Mouse (Mus musculus) forebrain, postnatal 0 days (tissue): ENCODE results near the gene Wdr19. TPM values are rescaled to one million over a fixed set of nuclear protein-coding genes. Genes with fewer than 3 reads are reported as not detected.

Experiments used
- ATAC-seq: fragments of 200-750 bp; cut with Nextera tagmentation; 2 replicates; pipeline ENCODE4 v1.8.0; 2017; ENCODE audit warnings: mild to moderate bottlenecking, moderate library complexity
- DNase-seq: peaks from one replicate; pipeline ENCODE4 v3.0.0-alpha.2; 2015
- H3K27ac ChIP-seq: fragments of 300-500 bp; sonication (generic); 2 replicates; pipeline ENCODE4 v1.5.1; 2014; ENCODE audit warnings: low read depth, mild to moderate bottlenecking, antibody characterized with exemption, low read length, moderate library complexity, mixed read lengths
- H3K27me3 ChIP-seq: fragments of 300-500 bp; sonication (generic); 2 replicates; pipeline ENCODE4 v1.6.1; 2014; ENCODE audit warnings: mild to moderate bottlenecking, low read length, mixed read lengths; ENCODE audit not compliant: insufficient read depth
- H3K36me3 ChIP-seq: fragments of 300-500 bp; sonication (generic); 2 replicates; pipeline ENCODE4 v1.6.1; 2014; ENCODE audit warnings: mild to moderate bottlenecking, moderate library complexity; ENCODE audit not compliant: insufficient read depth
- H3K4me1 ChIP-seq: fragments of 300-500 bp; sonication (generic); 2 replicates; pipeline ENCODE4 v1.6.1; 2014; ENCODE audit warnings: antibody characterized with exemption; ENCODE audit not compliant: insufficient read depth
- H3K4me2 ChIP-seq: fragments of 300-500 bp; sonication (generic); 2 replicates; pipeline ENCODE4 v1.6.1; 2014; ENCODE audit warnings: low read depth, mild to moderate bottlenecking, moderate library complexity
- H3K4me3 ChIP-seq: fragments of 300-500 bp; sonication (generic); 2 replicates; pipeline ENCODE4 v1.5.1; 2014; ENCODE audit warnings: low read depth, low read length, mixed read lengths
- H3K9ac ChIP-seq: fragments of 300-500 bp; sonication (generic); 2 replicates; pipeline ENCODE4 v1.6.1; 2014; ENCODE audit warnings: mild to moderate bottlenecking
- H3K9me3 ChIP-seq: fragments of 300-500 bp; sonication (generic); 2 replicates; pipeline ENCODE4 v1.6.1; 2016; ENCODE audit warnings: low read length
- CTCF ChIP-seq: sonication (generic); IDR thresholded peaks from 2 replicates; pipeline ENCODE4 v1.5.1; 2016; ENCODE audit warnings: antibody characterized with exemption, control low read depth, low read depth
- WGBS: fragments of 180-500 bp; shearing (Covaris S2); extraction: QIAGEN DNeasy Blood & Tissue Kit; methylation state at CpG from one replicate; pipeline ENCODE4 v1.1.7; 2014; 5-methylcytosine and 5-hydroxymethylcytosine counted together
- polyA plus RNA-seq: library from polyadenylated mRNA; unstranded; fragments of >200 nt; fragmentation: Nextera tagmentation; extraction: Ambion mirVana; gene quantifications from 2 replicates; pipeline ENCODE4 v1.2.1, GENCODE M21; 2015
- total RNA-seq: library from RNA; depleted of rRNA; stranded (reverse); fragments of >200 nt; gene quantifications from 2 replicates; pipeline ENCODE4 v1.2.3, GENCODE M21; 2014

The Wdr19 gene
- total and polyA plus RNA-seq, 2 experiments from 2014 or later = 7.7 to 21.9 TPM

DNA sequence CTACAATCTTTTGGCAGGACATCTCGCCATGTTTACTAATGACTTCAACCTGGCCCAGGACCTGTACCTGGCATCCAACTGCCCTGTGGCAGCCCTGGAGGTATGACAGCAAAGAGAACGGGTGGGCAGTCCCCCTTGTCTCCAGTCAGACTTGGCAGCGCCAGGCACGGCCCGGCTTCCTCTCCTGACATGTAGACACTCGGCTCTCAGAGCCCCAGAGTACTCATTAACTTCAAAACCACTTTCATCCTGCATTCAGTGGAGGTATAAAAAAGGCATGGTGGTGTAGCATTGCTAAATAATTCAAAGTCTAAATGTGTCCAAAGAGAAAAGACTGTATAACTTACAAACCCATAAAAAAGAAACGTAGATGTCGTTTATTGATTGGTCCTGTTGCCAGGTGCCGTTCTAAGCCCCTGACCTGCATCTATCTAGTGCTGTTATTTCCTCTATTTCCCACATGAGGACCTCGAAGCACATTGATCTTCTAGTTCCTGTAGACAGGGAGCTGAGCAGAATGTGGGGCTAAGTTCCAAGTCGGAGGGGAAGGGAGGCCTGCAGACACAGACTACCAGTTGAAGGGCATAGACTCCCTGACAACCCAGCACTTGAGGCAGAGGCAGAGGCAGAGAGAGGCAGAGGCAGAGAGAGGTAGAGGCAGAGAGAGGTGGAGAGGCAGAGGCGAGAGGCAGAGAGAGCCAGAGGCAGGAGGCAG lies 31.9 kb downstream of the Wdr19 start:
- peaks cover 22% of the 10 kb centered on the region for H3K36me3 ChIP-seq
- DNase-seq (no peak), ATAC-seq (no peak)
- no peak overlapping the region for H3K9ac ChIP-seq
- 63% methylated on average over 12 of the region's 12 CpGs for WGBS
- no peaks in the 10 kb centered on the region for H3K4me1 ChIP-seq
- no peaks in the 10 kb centered on the region for H3K27me3 ChIP-seq
- H3K4me3 ChIP-seq = no peak overlapping the region
- no peaks in the 10 kb centered on the region for H3K9me3 ChIP-seq
- no peak overlapping the region for H3K4me2 ChIP-seq
- H3K27ac ChIP-seq = no peak overlapping the region
- TF ChIP-seq CTCF = no peak

- peak; percentile 64 for TF ChIP-seq CTCF
- Histone ChIP-seq H3K9ac (no peak overlapping the region), H3K27me3 (no peaks in the 10 kb centered on the region), H3K36me3 (peaks cover 7% of the 10 kb centered on the region; the same call in 1 of the 2 replicates), H3K4me2 (no peak overlapping the region), H3K27ac (no peak overlapping the region), H3K9me3 (no peaks in the 10 kb centered on the region), H3K4me3 (no peak overlapping the region), H3K4me1 (no peaks in the 10 kb centered on the region)
- 42% methylated on average over 5 of the region's 5 CpGs for WGBS
- ATAC-seq = peak; percentile 78
- peak; percentile 77 for DNase-seq
These were observed 43.2 kb downstream of the Wdr19 start for GRCm38 (mm10) chr5:65242740-65243139.

DNA sequence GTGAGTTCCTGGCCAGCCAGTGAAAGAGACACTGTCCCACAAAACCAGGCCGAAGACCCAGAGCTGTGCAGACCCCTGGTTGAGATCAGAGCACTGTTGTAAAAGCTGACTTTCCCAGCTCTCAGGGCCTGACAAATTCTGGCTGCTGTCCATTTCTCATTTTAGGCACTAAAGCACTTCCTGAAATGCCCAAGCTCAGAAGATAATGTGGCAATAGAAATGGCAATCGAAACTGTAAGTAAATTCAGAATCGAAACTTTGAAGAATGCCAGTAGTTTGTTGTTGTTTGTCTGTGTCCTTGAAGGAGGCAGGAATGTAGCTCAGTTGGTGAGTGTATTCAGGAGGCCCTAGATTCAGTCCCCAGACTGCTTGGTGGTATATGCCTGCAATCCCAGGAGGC lies 47.8 kb downstream of the Wdr19 start:
- Histone ChIP-seq H3K9ac (no peak overlapping the region), H3K9me3 (no peaks in the 10 kb centered on the region), H3K36me3 (peaks cover 14% of the 10 kb centered on the region), H3K4me1 (no peaks in the 10 kb centered on the region), H3K4me3 (no peak overlapping the region), H3K27ac (no peak overlapping the region), H3K27me3 (no peaks in the 10 kb centered on the region), H3K4me2 (no peak overlapping the region)
- ATAC-seq (no peak), DNase-seq (no peak)
- WGBS = 75% methylated on average over 3 of the region's 3 CpGs
- no peak for TF ChIP-seq CTCF

- ATAC-seq (no peak), DNase-seq (no peak)
- H3K4me2 ChIP-seq = no peak overlapping the region
- no peak overlapping the region for H3K27ac ChIP-seq
- no peaks in the 10 kb centered on the region for H3K9me3 ChIP-seq
- H3K4me1 ChIP-seq = no peaks in the 10 kb centered on the region
- no peak overlapping the region for H3K9ac ChIP-seq
- no peaks in the 10 kb centered on the region for H3K27me3 ChIP-seq
- H3K36me3 ChIP-seq = peaks cover 14% of the 10 kb centered on the region
- 77% methylated on average over 7 of the region's 7 CpGs for WGBS
- no peak for TF ChIP-seq CTCF
- H3K4me3 ChIP-seq = no peak overlapping the region
These were observed 50.8 kb downstream of the Wdr19 start for GRCm38 (mm10) chr5:65250185-65250855.

DNA sequence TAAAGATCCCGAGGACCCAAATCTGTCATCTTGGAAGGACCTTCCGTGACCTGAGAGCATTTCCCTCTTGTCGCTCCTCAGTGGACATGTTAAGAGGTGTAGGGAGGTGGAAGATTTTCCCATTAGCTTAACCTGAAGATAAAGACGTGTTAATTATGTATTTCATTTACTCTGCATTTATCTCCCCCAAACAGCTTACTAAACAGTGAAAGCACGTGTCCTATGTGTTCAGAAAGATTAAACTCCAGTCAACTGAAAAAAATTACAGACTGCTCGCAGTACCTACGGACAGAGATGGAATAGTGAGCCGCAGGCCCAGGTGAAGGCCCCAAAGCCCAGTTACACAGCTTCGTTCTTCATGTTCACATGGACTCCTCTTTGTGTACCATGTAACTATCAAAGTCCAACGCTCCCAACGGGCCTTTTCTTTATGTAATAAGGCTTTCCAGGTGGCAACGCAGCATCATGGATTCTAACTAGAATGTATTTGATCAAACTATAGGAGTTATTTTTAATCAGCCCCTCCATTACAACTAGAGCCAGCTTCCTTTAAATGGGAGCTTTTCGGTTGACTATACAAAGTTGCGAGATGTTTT lies 58.5 kb downstream of the Wdr19 start:
- WGBS = 88% methylated on average over 14 of the region's 14 CpGs
- Histone ChIP-seq H3K27ac (no peak overlapping the region), H3K27me3 (no peaks in the 10 kb centered on the region), H3K4me3 (no peak overlapping the region), H3K4me1 (no peaks in the 10 kb centered on the region), H3K9me3 (no peaks in the 10 kb centered on the region), H3K36me3 (peaks cover 34% of the 10 kb centered on the region), H3K9ac (no peak overlapping the region), H3K4me2 (no peak overlapping the region)
- ATAC-seq (no peak), DNase-seq (no peak)
- TF ChIP-seq CTCF = no peak

- ATAC-seq (peak; percentile 73), DNase-seq (peak; percentile 51)
- H3K9me3 ChIP-seq = no peaks in the 10 kb centered on the region
- H3K4me2 ChIP-seq = no peak overlapping the region
- H3K4me1 ChIP-seq = no peaks in the 10 kb centered on the region
- no peak overlapping the region for H3K4me3 ChIP-seq
- no peaks in the 10 kb centered on the region for H3K27me3 ChIP-seq
- peak; percentile 19; the same call in 1 of the 2 replicates for TF ChIP-seq CTCF
- H3K9ac ChIP-seq = no peak overlapping the region
- H3K36me3 ChIP-seq = peaks cover 21% of the 10 kb centered on the region
- H3K27ac ChIP-seq = no peak overlapping the region
- WGBS = 64% methylated on average over 3 of the region's 3 CpGs
These were observed 74.5 kb downstream of the Wdr19 start for GRCm38 (mm10) chr5:65273966-65274365.

DNA sequence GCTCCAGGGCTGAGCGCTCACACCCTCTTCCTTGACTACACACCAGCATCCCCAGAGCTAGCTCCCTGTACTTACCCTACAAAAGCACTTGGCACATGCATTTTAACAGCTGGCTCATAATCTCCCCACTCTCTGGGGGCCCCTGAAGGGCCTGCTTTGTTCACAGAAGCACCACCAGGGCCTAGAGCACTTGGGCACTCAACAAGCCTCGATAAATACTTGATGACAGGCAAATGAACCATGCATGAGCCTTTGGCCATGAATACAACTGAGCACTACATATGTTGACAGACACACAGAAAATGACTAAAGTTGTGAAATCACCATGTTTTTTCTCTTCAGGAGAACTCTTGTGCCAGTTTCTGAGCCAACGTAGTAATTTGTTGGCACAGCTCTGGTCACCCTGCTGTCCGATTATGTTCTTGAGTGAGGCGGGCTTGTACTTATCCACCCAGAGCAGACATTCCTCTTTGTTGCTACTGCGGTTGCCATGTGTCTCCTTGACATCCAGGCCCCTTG lies 79.7 kb downstream of the Wdr19 start:
- no peak overlapping the region for H3K4me3 ChIP-seq
- no peak overlapping the region for H3K9ac ChIP-seq
- 54% methylated on average over 6 of the region's 6 CpGs for WGBS
- no peak overlapping the region for H3K27ac ChIP-seq
- DNase-seq (peak; percentile 13), ATAC-seq (peak; percentile 79)
- H3K4me1 ChIP-seq = no peaks in the 10 kb centered on the region
- no peaks in the 10 kb centered on the region for H3K9me3 ChIP-seq
- H3K4me2 ChIP-seq = no peak overlapping the region
- no peak for TF ChIP-seq CTCF
- no peaks in the 10 kb centered on the region for H3K27me3 ChIP-seq
- H3K36me3 ChIP-seq = peaks cover 21% of the 10 kb centered on the region
